Mouse (Mus musculus) heart, postnatal 0 days (tissue): ENCODE results near the gene Inpp4a.

Experiments
- CTCF ChIP-seq: IDR thresholded peaks from 2 replicates; pipeline ENCODE4 v1.5.1; 2016; ENCODE audit warnings: antibody characterized with exemption, control low read depth, low read depth
- EP300 ChIP-seq: IDR thresholded peaks from 2 replicates; pipeline ENCODE4 v1.6.1; 2016; ENCODE audit warnings: antibody characterized with exemption, low read depth

DNA sequence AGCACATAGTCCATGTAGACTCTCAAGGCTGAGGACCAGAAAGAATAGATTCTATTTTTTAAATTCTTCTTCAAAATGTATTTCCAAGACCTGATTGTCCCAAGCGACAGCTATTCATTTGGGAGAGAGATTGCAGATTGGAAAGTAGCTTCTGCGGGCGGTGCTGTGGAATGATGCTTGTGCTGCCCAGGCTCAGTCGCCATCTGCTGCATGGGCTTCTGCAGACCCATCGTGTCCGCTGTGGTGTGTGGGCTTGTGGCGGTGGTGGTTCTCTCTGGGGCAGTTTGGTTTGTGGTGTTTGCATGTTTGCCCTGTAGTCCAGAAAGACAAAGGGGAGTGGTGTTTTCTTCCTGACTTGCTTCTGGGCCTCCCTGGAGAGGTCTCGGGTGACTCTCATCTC is 76.5 kb downstream of the Inpp4a start:
- TF ChIP-seq CTCF (no peak), EP300 (no peak)
